Mouse (Mus musculus) adrenal gland, adult 18-20 months (tissue): Measurements from ENCODE around the gene Helz2. TPM values are rescaled to one million over a fixed set of nuclear protein-coding genes. Genes with fewer than 3 reads are reported as not detected.

Experiments
- DNase-seq, 2 experiments: peaks; one replicate each; pipeline ENCODE4 v3.0.0; 2021 to 2022; ENCODE audit warnings: low spot score in 2 of 2
- total RNA-seq, 2 experiments: library from RNA; stranded (reverse); gene quantifications; 1 replicate in 1 of 2; 2 replicates in 1 of 2; pipeline ENCODE4 v1.2.3; 2021

The Helz2 gene
- total RNA-seq, 2 experiments from 2014 or later = 21.6 to 23.7 TPM

DNA sequence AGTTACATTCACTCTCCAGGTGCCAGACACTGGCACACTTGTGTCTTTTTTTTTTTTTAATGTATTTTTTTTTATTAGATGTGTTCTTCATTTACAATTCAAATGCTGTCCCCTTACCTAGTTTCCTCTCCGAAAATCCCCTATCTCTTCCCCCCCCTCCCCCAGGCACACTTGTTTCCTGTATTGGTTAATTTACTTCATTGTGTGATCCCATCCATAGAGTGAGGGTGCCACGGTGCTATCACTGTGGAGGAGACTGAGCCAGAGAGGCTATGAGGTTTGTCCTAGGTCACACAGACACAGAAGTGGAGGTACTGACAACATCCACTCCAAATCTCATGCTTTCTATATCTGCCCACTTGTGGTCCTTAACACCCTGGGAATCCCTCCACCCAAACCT lies 3.0 kb downstream of the Helz2 start:
- DNase-seq = no peak

DNA sequence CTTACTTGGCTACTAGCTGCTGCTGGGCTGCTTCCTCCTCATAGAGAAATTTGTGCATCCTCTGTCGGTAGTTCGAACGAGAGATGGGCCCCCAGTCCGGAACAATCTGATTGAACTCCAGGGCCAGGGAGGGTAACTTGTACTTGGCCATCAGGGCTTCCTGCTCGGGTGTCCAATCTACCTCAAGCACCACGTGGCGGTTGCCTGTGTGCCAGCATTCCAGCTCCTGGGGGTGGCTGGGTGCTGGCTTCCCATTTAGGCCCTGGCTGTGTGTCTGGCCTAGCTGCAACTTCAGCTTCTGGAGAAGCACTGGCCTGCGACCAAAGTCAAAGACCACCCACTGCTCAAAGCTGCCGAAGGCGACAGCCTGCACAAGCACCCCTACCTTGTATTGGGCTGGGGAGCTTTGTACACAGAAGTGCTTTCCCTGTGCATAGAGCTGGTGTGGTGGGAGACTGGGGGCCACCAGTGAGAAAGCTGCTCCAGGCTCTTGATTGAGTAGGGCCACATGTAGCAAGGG lies 3.7 kb downstream of the Helz2 start:
- no peak for DNase-seq

DNA sequence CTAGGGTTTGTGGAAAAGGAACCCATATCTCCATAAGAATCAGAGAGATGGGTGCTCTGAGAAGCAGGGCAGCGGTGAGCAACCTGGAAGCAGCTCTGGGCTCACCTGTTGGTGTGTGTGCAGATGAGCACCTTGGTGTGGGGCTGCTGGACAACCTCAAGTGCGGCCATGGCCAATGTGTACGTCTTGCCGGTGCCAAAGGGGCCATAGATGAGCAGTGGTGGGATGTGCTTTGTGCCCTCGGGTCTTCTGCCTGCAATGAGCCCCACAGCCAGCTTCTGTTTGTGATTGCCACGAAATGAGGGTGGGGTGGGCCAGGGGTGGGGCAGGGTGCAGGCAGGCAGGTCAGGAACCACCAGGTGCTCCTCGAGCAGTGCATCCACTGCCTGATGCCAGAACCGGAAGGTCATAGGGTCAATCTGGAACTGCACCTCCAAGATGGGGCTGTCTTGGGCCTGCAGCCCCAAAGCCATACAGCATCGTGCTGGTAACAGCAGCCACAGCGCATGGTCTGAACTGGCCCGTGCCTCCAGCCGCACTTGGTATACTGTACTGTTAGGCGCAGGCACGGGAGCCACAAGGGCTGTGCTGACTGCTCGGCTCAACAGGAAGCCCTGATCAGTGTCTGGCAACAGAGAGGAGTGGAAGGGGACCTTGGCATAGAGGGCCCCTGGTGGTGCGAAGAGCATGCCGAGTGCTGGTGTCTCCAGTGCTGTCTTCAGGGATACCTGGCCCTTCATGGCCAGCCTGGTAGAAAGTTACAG lies 4.4 kb downstream of the Helz2 start:
- no peak for DNase-seq

DNA sequence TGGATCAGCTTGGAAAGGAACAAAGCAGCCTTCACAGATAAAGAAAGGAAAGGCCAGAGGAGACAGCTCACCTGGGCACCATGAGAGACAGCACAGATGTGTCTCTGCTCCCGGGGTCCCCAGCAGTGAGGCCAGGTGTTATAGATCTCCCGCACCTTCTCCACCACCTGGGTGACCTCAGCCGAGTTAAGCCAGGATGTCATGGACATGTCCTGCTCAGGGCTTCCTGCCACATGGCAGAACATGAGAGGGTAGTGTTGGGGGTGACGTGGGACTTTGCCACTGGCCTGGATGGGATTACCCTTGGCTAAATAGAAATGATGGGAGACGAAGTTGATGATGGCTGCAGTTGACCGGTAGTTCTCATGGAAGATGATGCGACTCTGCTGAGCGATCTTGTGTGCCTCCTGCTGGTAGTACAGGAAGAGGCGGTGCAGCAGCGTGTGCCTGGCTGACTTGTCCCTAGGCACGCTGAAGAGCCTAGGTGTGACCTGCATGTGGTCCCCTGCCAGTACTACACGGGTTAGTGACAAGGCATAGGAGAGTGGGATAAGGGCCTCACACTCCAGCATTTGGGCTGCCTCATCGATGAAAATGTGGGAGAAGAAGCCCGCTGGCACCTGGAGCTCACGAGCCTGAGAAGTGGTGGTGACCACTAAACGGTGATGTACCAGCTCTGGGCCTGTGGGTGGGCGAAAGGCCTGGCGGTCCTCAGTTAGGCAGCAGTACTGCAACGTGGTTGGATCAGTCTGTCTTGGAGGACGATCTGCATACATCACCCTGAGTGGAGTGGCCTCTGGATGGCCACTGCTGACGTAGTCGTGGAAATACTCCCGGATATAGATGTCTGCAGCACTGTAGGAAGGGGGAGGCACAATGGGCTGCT lies 5.9 kb downstream of the Helz2 start:
- DNase-seq = no peak

DNA sequence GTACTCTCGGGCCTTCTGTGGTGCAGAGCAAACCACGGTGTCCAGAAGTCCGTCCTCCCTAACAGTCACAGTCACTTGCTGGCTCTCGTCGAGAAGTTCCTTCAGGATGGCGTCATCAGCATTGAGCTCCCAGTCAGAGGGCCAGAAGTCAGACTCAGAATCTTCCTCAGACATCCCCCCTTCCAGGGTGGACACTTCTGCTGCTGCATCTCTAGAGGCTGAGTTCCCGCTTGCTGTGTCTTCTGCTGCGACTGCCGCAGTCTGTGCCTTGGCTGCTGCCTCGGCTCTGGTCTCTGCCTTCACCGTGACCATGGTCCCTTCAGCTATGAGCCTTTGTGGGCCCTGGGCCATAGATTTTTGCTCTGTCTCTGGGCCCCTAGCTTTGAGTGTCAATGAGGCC lies 7.1 kb downstream of the Helz2 start:
- no peak for DNase-seq

DNA sequence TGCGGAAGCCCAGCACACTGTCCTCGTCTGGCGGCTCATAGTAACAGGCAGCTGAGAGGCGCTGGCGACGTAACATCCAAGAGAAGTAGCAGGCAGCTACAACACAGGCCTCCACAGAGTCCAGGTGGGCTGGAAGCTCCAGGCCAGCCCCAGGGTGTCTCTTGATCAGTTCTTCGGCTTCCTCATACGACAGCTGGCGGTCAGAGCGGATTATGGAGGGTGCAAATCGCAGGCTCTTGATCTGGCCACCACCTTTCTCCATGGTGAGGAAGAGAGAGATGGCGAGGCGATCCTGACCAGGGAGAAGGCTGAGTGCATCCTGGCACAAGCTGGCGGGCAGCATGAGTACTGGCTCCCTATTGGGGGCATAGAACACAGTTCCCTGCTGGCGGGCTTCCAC lies 8.4 kb downstream of the Helz2 start:
- DNase-seq = no peak

DNA sequence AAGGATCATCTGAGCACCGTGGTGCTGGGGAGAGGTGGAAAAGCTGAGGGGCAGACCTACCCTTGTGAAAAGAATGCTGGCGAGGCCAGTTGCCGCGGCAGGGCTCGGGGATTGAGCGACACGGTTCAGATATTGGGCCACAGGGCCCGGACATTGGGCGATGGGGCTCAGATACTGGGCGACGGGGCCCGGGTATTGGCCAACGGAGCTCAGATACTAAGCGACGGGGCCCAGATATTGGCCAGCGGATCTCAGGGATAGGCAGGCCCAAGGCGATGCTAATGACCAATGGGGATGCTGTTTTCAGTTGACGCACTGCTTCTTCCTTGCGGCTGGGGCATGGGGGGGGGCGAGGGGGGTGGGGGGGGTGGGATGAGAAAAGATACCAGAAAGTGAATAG lies 10.7 kb downstream of the Helz2 start:
- no peak for DNase-seq

DNA sequence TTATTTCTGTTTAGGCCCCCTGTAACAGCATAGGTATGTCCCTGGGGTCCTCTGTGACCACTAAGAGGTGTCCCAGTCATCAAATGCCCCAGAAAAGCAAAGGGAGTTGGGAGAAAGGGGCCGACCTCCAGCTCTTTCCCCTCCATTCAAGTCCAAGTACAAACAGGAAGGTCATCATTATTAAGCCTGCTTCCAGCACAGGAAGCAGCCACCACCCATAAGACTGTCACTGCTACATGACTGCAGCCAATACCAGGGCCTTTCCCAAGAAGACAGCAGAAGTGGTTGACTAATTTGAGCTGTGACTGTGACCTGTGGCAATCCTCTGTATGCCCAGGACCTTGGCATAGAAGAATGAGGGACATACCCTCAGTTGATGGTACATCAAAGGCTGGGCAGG lies 13.5 kb downstream of the Helz2 start:
- DNase-seq = no peak

DNA sequence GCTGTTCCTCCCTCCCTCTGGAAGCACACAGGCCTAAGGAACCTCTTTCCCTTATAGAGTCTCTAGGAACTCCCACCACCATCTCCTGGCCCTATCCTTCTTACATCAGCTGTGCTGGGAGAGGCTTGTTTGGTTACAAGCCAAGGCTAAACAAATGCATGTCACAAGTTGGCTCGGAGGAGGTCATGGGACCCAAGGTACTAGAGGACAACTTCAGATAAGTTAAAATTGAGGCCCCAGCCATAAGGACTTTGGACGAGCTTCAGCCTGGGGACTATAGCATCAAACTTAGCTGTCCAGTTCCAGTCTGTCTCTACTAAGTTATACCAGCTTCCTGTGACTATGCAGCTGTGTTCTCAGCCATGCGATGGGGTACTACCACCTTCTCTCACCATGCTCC lies 14.7 kb downstream of the Helz2 start:
- DNase-seq = no peak

DNA sequence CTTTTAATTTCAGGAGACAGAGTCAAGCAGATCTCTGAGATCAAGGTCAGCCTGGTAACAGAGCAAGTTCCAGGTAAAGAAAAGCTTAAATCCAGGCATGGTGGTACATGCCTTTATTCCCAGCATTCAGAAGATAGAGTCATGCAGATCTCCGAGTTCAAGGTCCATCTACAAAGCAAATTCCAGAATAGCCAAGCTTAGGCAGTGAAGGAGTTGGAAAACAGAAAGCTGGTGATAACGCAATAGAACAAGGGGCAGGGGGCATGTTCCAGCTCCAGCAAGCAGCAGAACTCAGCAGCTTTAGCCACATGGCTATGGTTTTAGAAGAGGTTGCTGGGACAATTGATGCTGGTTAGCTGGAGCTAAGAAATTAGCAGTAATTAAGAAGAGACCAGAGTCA lies 16.8 kb downstream of the Helz2 start:
- DNase-seq = no peak

DNA sequence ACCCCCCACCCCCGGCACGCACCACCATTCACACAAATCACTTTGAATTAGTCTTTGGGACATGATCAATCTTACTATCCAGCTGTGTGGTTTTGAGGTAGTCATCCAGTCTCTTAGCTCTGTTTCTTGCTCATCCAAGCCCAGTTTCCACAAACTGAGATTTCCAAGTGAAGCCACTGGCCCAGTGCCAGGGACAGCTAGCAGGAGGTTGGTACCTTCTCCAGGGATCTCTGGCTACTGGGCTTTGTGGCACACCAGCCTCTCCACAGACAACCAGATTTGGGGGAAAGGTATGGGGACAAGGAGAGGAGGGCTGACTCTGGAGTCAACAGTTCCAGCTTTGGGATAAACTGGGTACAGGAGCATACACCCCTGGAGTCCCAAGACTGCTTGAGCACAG lies 21.5 kb downstream of the Helz2 start:
- DNase-seq = no peak

DNA sequence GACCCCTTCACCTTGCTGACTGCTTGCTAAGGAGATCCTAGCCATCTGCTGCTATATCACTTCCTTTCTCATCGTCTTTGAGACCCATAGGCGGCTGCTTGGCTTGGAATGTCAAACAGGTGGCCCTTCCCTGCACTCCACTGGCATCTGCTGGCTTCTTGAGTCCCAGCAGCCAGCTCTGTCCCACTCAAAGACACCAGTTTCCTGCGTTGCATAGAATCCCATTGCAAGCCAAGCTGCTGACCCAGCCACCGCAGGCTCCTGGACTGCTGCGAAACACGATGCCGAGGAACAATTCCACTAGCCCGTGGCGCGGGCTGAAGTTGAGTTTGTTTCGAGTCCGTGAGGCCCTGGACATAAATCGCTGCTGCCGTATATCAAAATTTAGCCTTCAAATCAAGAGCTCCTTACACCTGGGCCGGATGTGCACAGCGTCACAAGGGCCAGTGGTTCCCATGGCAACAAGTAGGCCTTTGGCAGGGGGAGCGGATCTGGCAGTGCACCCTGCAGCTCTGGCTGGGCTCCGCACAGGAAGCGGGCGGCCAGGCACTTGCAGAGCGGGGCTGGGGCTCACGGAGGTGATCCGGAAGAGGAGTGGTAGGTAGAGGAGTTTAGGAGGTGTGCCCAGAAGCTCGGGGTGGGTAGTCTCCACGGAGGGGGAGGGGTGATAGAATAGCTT lies 22.1 kb downstream of the Helz2 start, which contains the start of gene Fndc11:
Gene Fndc11, plus strand, starts transcription at position 476 of the 679 bp plus-strand sequence.
- peak; percentile 61 to 63 for DNase-seq

DNA sequence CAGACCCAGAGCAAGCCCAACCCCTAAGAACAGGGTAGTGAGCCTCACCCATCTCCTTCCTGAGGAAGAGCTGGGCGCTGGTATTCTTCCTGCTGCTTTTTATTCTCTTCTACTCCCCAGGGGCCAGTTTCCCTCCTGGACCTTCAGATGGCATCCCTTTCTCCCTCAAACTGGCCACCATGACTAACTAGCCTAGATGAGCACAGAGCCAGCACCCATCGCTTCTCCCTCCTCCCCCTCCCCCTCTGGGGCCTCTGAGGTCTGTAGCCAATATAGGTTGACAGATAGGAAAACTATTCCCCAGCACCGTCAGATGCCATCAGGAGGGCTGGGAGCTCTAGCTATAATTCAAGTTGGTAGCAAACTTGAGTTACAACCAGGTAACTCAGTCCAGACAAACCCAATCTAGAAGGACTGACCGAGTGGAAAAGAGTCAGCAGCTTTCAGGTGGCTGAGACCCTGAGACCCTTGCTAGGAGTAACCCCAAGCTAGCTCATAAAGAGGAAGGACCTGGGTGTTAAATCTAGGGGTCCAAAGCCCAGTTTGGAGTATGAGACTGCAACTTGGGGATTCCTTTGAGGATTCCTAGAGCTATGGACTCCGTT lies 22.8 kb downstream of the Helz2 start:
- no peak for DNase-seq

DNA sequence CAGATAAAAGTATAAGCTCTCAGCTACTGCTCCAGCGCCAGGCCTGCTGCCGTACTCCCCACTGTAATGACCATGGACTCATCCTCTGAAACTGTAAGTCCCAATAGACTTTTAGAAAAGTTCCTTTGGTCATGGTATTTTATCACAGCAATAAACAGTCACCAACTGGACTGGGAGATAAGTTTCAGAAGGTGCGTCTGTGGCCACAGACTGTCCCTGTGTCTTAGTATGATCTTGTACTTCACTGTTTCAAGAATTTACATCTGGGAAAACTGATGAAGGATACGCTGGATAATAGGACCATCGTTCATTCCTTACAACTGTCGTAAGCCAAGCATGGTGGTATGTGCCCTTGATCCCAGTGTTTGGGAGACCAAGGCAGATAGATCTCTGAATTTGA lies 25.8 kb downstream of the Helz2 start:
- DNase-seq = no peak

DNA sequence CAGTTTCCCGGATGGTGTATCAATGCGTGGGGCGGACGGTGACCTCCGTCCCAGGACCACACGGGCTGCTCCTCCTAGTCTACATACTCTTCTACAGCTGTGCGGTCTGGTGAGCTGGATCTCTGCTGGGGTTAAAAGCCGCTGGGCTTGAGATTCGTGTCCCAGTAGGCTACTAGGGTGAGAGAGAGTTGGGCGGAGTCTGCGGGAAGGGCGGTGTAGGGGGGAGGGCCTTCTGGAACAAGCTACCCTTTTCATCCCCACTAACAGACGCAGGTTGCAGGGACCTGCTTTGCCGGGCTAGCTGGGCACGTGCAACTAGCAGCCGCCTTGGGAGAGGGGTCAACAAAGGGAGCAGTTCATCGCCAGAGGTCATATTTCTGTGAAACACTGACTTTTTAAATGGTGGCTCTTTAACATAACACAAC lies 28.8 kb downstream of the Helz2 start, which contains the start of gene Srms:
Gene Srms, minus strand, starts transcription at position 165 of the 425 bp plus-strand sequence.
- DNase-seq = peak in 1 of 2 experiments; percentile 31

DNA sequence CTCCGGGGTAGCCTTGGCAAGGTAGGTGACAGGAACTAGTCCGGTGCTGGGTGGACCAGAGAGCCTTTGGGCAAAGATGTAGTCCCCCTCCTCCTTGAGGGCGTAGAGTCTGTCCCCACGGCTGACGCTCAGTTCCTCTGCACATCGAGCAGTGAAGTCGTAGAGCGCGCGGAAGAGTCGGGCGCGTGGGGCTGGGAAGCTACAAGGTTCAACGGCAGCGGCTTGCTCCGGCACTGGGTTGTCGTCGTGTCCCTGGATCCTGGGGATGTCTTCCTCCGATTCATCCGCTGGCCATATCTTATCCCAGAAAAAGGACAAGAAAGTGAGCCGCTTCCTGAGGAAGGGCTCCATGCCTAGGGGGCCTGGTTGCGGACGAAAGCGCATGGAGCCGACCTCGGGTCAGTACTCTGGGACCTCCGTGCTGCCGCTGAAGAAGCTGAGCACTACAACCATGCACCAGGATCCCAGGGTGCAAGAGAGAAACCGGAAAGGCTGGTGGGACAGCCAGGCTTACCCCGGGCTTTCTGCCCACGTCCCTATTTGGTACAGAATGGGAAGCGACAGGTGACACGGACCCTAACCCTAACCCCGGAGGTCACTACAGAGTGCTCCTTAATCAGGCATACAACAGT lies 29.3 kb downstream of the Helz2 start:
- DNase-seq = no peak

DNA sequence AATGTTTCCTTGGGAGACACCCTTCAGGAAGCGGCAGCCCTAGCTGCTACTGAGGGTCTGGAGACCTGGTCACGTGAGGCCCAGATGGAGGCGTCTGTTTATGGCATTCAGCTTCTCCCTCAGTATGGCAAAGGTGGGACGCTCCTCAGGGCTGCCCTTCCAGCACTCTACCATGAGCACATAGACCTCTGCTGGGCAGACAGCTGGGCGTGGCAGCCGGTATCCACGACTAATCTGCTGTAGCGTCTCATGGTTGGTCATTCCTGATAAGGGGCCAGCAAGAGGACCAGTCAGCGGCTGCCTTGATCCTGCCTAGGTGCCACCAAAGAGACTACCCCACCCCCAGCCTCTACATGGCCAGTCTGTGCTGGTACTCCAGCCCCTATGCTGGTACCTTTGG lies 35.7 kb downstream of the Helz2 start:
- no peak for DNase-seq

DNA sequence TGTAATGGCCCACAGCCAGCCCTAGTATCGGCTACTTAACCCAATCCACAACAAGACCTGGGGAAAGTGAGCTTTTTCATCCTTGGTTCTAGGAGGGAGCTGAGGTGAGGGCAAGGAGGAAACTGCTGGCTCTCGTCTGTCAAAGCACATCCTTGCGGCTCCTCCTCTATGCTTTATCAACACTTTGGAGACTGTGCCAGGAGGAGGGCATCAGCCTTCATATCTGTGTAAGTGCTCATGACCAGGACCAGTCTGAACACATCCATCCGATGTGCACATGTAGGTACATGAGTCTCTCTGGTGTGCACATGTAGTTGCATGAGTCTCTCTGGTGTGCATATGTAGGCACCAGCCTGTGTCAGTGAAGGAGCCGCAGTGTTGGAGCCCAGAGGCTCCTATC lies 36.1 kb downstream of the Helz2 start:
- no peak for DNase-seq

DNA sequence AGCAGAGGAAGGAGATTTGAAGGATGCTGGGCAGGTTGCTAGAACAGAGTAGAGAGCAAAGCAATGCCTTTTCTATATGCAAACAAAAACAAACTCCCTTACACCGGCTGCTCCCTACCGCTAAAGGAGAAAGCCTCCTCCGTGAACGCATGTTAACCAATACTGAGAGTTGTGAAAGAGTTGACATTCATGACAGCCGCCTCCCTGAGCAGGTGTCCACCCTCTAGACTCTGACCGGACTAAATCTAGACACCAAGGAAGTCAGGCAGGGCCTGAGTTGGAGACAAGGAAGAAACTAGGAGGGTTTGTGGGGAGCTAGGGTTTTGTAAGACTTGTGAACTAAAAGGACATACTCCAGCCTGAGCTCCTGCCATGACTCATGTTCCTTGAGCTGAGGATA lies 38.9 kb downstream of the Helz2 start:
- DNase-seq = no peak

DNA sequence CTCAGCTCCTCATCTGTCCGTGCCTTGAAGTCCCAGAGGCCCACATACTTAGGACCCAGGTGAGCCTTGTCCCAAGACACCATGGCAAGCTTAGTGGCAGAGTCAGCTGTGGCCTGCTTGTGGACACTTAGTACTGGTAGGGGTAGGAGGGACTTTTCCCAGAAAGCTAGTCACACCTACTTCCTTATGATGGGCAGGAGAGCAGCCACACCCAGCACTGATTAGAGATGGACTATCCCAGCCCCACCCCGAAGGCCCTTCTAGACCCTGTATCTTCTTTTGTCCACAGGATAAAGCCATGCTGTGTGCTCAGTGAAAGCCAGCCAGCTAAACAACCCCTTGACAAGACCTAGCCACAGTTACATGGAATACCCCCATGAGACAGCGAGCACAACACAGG lies 39.4 kb downstream of the Helz2 start, which contains the start of gene Ptk6:
Gene Ptk6, minus strand, starts transcription at position 368 of the 400 bp plus-strand sequence.
- no peak for DNase-seq
